Mouse (Mus musculus) midbrain, embryonic 10.5 days (tissue): ENCODE data around the gene Grasp. TPM values are rescaled to one million over a fixed set of nuclear protein-coding genes. Genes with fewer than 3 reads are reported as not detected.

ENCODE experiments used
- microRNA-seq: library from miRNA; unstranded; fragments of <30 nt; microRNA quantifications from one replicate; pipeline ENCODE4, GENCODE M21; 2017
- polyA plus RNA-seq: library from polyadenylated mRNA; unstranded; fragments of >200 nt; fragmentation: Nextera tagmentation; extraction: Ambion mirVana; gene quantifications from 2 replicates; pipeline ENCODE4 v1.2.1, GENCODE M21; 2016

Grasp gene
- polyA plus RNA-seq, 1 experiment from 2014 or later: 3.2 TPM

Small RNA genes within 50 kb of the gene (microRNA-seq; reads per million reads assigned to microRNA genes)
- not detected for gene Mir6962

Other genes with a start within 250 kb of the Grasp start
- not detected in 2 replicates for gene Gm47841, start 176.8 kb upstream of the Grasp start, polyA plus RNA-seq
- gene Fignl2, start 145.6 kb upstream of the Grasp start, polyA plus RNA-seq: 0.88 and 1.7 TPM in 2 replicates
- not detected in 2 replicates for gene Ankrd33, start 108.4 kb upstream of the Grasp start, polyA plus RNA-seq
- gene Acvrl1, start 95.7 kb upstream of the Grasp start, polyA plus RNA-seq: 8.9 and 10.7 TPM in 2 replicates
- gene Acvr1b, start 50.1 kb upstream of the Grasp start, polyA plus RNA-seq: 5.4 and 7.0 TPM in 2 replicates
- 2.8 and 2.9 TPM in 2 replicates for gene Nr4a1, start 30.1 kb downstream of the Grasp start, polyA plus RNA-seq
- gene Atg101, start 60.1 kb downstream of the Grasp start, polyA plus RNA-seq: 80.8 TPM in 2 replicates
- 0.06 and 0.22 TPM in 2 replicates for gene 6030408B16Rik, start 69.0 kb downstream of the Grasp start, polyA plus RNA-seq
- gene Krt80, start 146.0 kb downstream of the Grasp start, polyA plus RNA-seq: 0.06 TPM in 1 of 2 replicates, not detected in the other
- 9.7 and 11.4 TPM in 2 replicates for gene Krt7, start 186.9 kb downstream of the Grasp start, polyA plus RNA-seq
- gene Krt87, start 214.6 kb downstream of the Grasp start, polyA plus RNA-seq: 0.05 TPM in 1 of 2 replicates, not detected in the other
- not detected in 2 replicates for gene Krt88, start 223.6 kb downstream of the Grasp start, polyA plus RNA-seq
- not detected in 2 replicates for gene Krt81, start 239.6 kb downstream of the Grasp start, polyA plus RNA-seq
- not detected in 2 replicates for gene Krt86, start 249.3 kb downstream of the Grasp start, polyA plus RNA-seq